Mouse (Mus musculus): ENCODE measurements at regions not wholly inside any gene's neighbourhood (a gene's known extent, or its start where the extent isn't known, plus 50 kb on each side); places are given as distances from the start of the nearest gene placed in this dataset.
"Not testable (repeated sequence)": the region's sequence is repeated elsewhere in the genome, so short reads cannot be mapped to it uniquely, and the experiment has no call there.

DNA sequence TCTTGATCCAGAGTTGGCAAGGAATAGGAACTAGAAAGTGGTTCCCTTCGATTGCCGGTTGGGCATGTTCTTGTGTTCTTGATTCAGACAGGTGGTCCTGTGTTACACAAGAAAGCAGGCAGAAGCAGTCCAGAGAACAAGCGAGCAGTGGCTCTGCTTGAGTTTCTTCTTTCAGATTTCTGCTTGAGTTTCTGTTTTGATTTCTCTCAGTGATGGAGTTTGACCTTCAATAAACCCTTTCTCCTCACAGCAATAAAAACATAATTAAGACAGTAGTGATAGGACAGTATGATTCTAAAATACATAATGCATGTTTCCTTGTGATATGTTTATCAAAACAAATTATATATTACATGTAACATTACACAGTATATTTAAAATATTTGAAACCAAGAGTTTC is 59.1 kb downstream of the Klf6 start:
- H3K27me3 ChIP-seq (ENCODE audit: control insufficient read depth, insufficient read depth, low read length) = no peaks in the 10 kb centered on the region
- no peak overlapping the region for H3K9ac ChIP-seq (ENCODE audit: low read length)
- H3K4me2 ChIP-seq (ENCODE audit: low read depth) = no peak overlapping the region
- H3K4me1 ChIP-seq (ENCODE audit: control insufficient read depth, insufficient read depth, low read length) = no peaks in the 10 kb centered on the region
- H3K4me3 ChIP-seq (ENCODE audit: low read depth, low read length) = no peak overlapping the region
- 83% methylated on average over 3 of the region's 3 CpGs for WGBS
- no peaks in the 10 kb centered on the region for H3K9me3 ChIP-seq (ENCODE audit: control insufficient read depth, low read length)
- H3K27ac ChIP-seq (ENCODE audit: low read depth, low read length) = no peak overlapping the region
- DNase-seq (ENCODE audit: low spot score) (no peak), ATAC-seq (ENCODE audit: insufficient read depth, low FRiP score, low TSS enrichment) (no peak)
- no peaks in the 10 kb centered on the region for H3K36me3 ChIP-seq (ENCODE audit: control insufficient read depth, insufficient read depth, low read length)

GRCm38 (mm10) chr13:5931433-5931832 is 70.2 kb downstream of the Klf6 start:
- Histone ChIP-seq H3K9ac (ENCODE audit: low read length) (no peak overlapping the region), H3K27ac (ENCODE audit: low read depth, low read length) (no peak overlapping the region), H3K4me2 (ENCODE audit: low read depth) (no peak overlapping the region), H3K27me3 (ENCODE audit: control insufficient read depth, insufficient read depth, low read length) (no peaks in the 10 kb centered on the region), H3K36me3 (ENCODE audit: control insufficient read depth, insufficient read depth, low read length) (no peaks in the 10 kb centered on the region), H3K9me3 (ENCODE audit: control insufficient read depth, low read length) (no peaks in the 10 kb centered on the region), H3K4me1 (ENCODE audit: control insufficient read depth, insufficient read depth, low read length) (no peaks in the 10 kb centered on the region), H3K4me3 (ENCODE audit: low read depth, low read length) (no peak overlapping the region)
- ATAC-seq (ENCODE audit: insufficient read depth, low FRiP score, low TSS enrichment) (no peak), DNase-seq (ENCODE audit: low spot score) (no peak)
- WGBS = 95% methylated on average over 2 of the region's 2 CpGs

DNA sequence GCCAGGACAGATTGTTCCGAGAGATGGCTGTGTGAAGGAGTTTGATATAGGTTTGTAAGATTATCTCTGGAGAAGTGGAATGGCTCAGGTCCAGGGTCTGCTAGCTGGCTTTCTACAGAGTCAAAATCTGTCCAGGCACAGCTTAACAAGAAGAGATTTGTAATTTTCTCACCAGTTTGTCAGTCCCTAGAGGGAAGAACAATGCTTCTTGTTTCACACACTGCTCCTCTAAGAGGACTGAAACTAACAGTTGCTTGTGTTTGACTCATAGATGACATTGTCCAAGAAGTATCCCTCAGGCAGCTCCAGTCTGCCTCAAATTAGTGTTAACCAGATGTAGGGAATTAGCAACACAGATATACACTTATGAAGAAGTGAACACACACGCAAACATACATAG is 76.2 kb downstream of the Klf6 start:
- Histone ChIP-seq H3K4me3 (ENCODE audit: low read depth, low read length) (no peak overlapping the region), H3K36me3 (ENCODE audit: control insufficient read depth, insufficient read depth, low read length) (no peaks in the 10 kb centered on the region), H3K27me3 (ENCODE audit: control insufficient read depth, insufficient read depth, low read length) (no peaks in the 10 kb centered on the region), H3K9ac (ENCODE audit: low read length) (no peak overlapping the region), H3K4me1 (ENCODE audit: control insufficient read depth, insufficient read depth, low read length) (no peaks in the 10 kb centered on the region), H3K4me2 (ENCODE audit: low read depth) (no peak overlapping the region), H3K9me3 (ENCODE audit: control insufficient read depth, low read length) (no peaks in the 10 kb centered on the region), H3K27ac (ENCODE audit: low read depth, low read length) (no peak overlapping the region)
- WGBS = 88% methylated on average over 2 of the region's 2 CpGs
- DNase-seq (ENCODE audit: low spot score) = no peak
- ATAC-seq (ENCODE audit: insufficient read depth, low FRiP score, low TSS enrichment) = no peak

DNA sequence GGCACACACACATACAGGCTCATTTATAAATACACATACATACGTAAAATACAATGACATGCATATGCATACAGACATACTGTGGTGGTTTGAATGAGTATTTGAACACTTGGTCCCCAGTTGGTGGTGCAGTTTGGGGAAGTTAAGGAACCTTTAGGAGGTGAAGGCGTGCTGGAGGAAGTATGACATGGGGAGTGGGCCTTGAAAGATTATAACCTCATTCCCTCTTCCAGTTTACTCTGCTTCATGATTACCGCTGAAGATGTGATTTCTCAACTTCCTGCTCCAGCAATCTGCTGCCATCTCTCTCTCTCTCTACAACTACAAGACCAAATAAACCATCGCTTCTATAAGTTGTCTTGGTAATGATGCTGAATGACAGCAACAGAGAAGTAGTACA is 76.7 kb downstream of the Klf6 start:
- no peaks in the 10 kb centered on the region for H3K4me1 ChIP-seq (ENCODE audit: control insufficient read depth, insufficient read depth, low read length)
- H3K27me3 ChIP-seq (ENCODE audit: control insufficient read depth, insufficient read depth, low read length) = no peaks in the 10 kb centered on the region
- WGBS = 89% methylated on average over 4 of the region's 4 CpGs
- no peak overlapping the region for H3K4me3 ChIP-seq (ENCODE audit: low read depth, low read length)
- H3K9me3 ChIP-seq (ENCODE audit: control insufficient read depth, low read length) = no peaks in the 10 kb centered on the region
- ATAC-seq (ENCODE audit: insufficient read depth, low FRiP score, low TSS enrichment) (no peak), DNase-seq (ENCODE audit: low spot score) (no peak)
- no peaks in the 10 kb centered on the region for H3K36me3 ChIP-seq (ENCODE audit: control insufficient read depth, insufficient read depth, low read length)
- no peak overlapping the region for H3K4me2 ChIP-seq (ENCODE audit: low read depth)
- no peak overlapping the region for H3K27ac ChIP-seq (ENCODE audit: low read depth, low read length)
- no peak overlapping the region for H3K9ac ChIP-seq (ENCODE audit: low read length)

DNA sequence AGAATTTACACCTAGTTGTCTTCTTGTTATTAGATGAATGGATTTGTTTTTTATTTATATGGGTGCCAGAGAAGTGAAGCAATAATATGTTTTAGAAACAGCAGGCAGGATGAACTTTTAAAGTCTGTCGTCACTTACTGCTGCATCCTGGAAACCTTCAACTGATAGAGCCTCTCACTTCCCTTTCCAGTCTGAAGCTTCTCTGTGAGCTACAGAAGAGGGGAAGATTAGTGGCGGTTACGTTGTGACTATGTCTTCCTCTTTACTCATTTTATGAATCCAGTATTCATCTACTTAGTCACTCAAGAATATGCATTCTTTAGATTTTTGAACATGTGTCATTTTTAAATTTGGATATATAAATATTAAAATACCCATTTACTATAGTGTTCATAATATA is 78.1 kb downstream of the Klf6 start:
- H3K27ac ChIP-seq (ENCODE audit: low read depth, low read length) = no peak overlapping the region
- H3K4me2 ChIP-seq (ENCODE audit: low read depth) = no peak overlapping the region
- no peak for DNase-seq (ENCODE audit: low spot score)
- H3K9ac ChIP-seq (ENCODE audit: low read length) = no peak overlapping the region
- no peaks in the 10 kb centered on the region for H3K9me3 ChIP-seq (ENCODE audit: control insufficient read depth, low read length)
- no peak overlapping the region for H3K4me3 ChIP-seq (ENCODE audit: low read depth, low read length)
- no peaks in the 10 kb centered on the region for H3K27me3 ChIP-seq (ENCODE audit: control insufficient read depth, insufficient read depth, low read length)
- ATAC-seq (ENCODE audit: insufficient read depth, low FRiP score, low TSS enrichment) = no peak
- 93% methylated on average over 3 of the region's 3 CpGs for WGBS
- H3K4me1 ChIP-seq (ENCODE audit: control insufficient read depth, insufficient read depth, low read length) = no peaks in the 10 kb centered on the region
- no peaks in the 10 kb centered on the region for H3K36me3 ChIP-seq (ENCODE audit: control insufficient read depth, insufficient read depth, low read length)

GRCm38 (mm10) chr13:5952863-5953262 is 91.6 kb downstream of the Klf6 start:
- H3K9me3 ChIP-seq (ENCODE audit: control insufficient read depth, low read length) = no peaks in the 10 kb centered on the region
- no peaks in the 10 kb centered on the region for H3K4me1 ChIP-seq (ENCODE audit: control insufficient read depth, insufficient read depth, low read length)
- no peak overlapping the region for H3K4me3 ChIP-seq (ENCODE audit: low read depth, low read length)
- ATAC-seq (ENCODE audit: insufficient read depth, low FRiP score, low TSS enrichment) (no peak), DNase-seq (ENCODE audit: low spot score) (no peak)
- no peaks in the 10 kb centered on the region for H3K27me3 ChIP-seq (ENCODE audit: control insufficient read depth, insufficient read depth, low read length)
- H3K9ac ChIP-seq (ENCODE audit: low read length) = no peak overlapping the region
- H3K27ac ChIP-seq (ENCODE audit: low read depth, low read length) = no peak overlapping the region
- H3K4me2 ChIP-seq (ENCODE audit: low read depth) = no peak overlapping the region
- H3K36me3 ChIP-seq (ENCODE audit: control insufficient read depth, insufficient read depth, low read length) = no peaks in the 10 kb centered on the region
- 76% methylated on average over 2 of the region's 2 CpGs for WGBS

GRCm38 (mm10) chr13:5955121-5955520 is 93.8 kb downstream of the Klf6 start:
- not testable (repeated sequence) for H3K4me2 ChIP-seq (ENCODE audit: low read depth); H3K27me3 ChIP-seq (ENCODE audit: control insufficient read depth, insufficient read depth, low read length); H3K4me3 ChIP-seq (ENCODE audit: low read depth, low read length); ATAC-seq (ENCODE audit: insufficient read depth, low FRiP score, low TSS enrichment); H3K27ac ChIP-seq (ENCODE audit: low read depth, low read length); H3K4me1 ChIP-seq (ENCODE audit: control insufficient read depth, insufficient read depth, low read length); H3K9me3 ChIP-seq (ENCODE audit: control insufficient read depth, low read length); DNase-seq (ENCODE audit: low spot score); H3K36me3 ChIP-seq (ENCODE audit: control insufficient read depth, insufficient read depth, low read length); H3K9ac ChIP-seq (ENCODE audit: low read length)

- H3K9me3 ChIP-seq (ENCODE audit: control insufficient read depth, low read length) = no peaks in the 10 kb centered on the region
- H3K4me2 ChIP-seq (ENCODE audit: low read depth) = no peak overlapping the region
- H3K27me3 ChIP-seq (ENCODE audit: control insufficient read depth, insufficient read depth, low read length) = no peaks in the 10 kb centered on the region
- H3K36me3 ChIP-seq (ENCODE audit: control insufficient read depth, insufficient read depth, low read length) = no peaks in the 10 kb centered on the region
- no peaks in the 10 kb centered on the region for H3K4me1 ChIP-seq (ENCODE audit: control insufficient read depth, insufficient read depth, low read length)
- no peak overlapping the region for H3K4me3 ChIP-seq (ENCODE audit: low read depth, low read length)
- H3K27ac ChIP-seq (ENCODE audit: low read depth, low read length) = no peak overlapping the region
- no peak for ATAC-seq (ENCODE audit: insufficient read depth, low FRiP score, low TSS enrichment)
- 60% methylated on average over 1 of the region's 1 CpGs for WGBS
- no peak overlapping the region for H3K9ac ChIP-seq (ENCODE audit: low read length)
- DNase-seq (ENCODE audit: low spot score) = no peak
These were observed 94.9 kb downstream of the Klf6 start for GRCm38 (mm10) chr13:5956145-5956544.

GRCm38 (mm10) chr13:5962947-5963346 is 101.7 kb downstream of the Klf6 start:
- WGBS = 93% methylated on average over 1 of the region's 1 CpGs
- Histone ChIP-seq H3K9me3 (ENCODE audit: control insufficient read depth, low read length) (no peaks in the 10 kb centered on the region), H3K36me3 (ENCODE audit: control insufficient read depth, insufficient read depth, low read length) (no peaks in the 10 kb centered on the region)

More at GRCm38 (mm10) chr13:5962947-5963346, 101.7 kb downstream of the Klf6 start:
- Histone ChIP-seq H3K4me3 (ENCODE audit: low read depth, low read length) (no peak overlapping the region), H3K4me2 (ENCODE audit: low read depth) (no peak overlapping the region), H3K27me3 (ENCODE audit: control insufficient read depth, insufficient read depth, low read length) (no peaks in the 10 kb centered on the region), H3K9ac (ENCODE audit: low read length) (no peak overlapping the region), H3K27ac (ENCODE audit: low read depth, low read length) (no peak overlapping the region), H3K4me1 (ENCODE audit: control insufficient read depth, insufficient read depth, low read length) (no peaks in the 10 kb centered on the region)
- ATAC-seq (ENCODE audit: insufficient read depth, low FRiP score, low TSS enrichment) (no peak), DNase-seq (ENCODE audit: low spot score) (no peak)

All from neural tube, embryonic 11.5 days (tissue).